Mouse (Mus musculus): ENCODE results near the gene Tnrc6b.
"Not testable (repeated sequence)": the region's sequence is repeated elsewhere in the genome, so short reads cannot be mapped to it uniquely, and the experiment has no call there.

Tnrc6b gene

DNA sequence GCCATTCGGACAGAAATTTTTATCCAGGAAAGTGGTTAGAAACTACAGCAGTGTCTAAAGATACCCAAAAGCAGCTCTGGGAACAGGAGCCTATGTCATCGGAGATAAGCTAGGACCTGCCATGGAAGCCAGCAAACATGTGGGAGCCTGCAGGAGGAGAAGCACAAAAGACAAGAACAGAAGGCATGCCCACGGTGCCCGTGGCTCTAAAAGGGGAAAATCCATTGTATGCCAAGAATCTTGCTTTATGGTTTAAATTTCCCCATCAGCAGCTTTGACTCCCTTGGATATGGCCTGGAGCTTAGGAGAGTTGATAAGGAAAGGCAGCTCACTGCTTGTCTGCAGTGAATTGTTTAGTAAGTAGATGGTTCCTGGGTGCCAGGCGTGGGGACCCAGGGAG, 8.2 kb upstream of the Tnrc6b start:
- DNase-seq: peak in 1 of 2 experiments; percentile 3

DNA sequence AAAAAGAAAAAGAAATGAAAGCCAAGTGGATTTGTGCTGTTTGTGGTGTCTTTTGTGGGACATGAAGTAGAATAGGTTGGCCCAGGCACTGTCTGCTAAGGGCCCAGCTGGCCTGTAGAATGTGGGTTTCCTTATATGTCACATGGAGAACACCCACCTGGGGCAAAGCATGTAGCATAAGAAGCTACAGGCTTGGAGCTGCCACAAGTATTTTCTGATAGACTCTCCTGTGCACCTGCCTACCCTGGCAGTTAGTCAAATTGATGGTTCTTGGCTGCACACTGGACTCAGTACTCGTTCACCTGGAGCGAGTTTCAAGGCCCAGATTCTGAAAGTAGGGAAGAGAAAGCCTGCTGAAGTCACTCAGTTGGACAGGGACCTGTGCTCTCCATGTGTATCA, 7.6 kb upstream of the Tnrc6b start:
- peak; percentile 33 to 52 for DNase-seq

DNA sequence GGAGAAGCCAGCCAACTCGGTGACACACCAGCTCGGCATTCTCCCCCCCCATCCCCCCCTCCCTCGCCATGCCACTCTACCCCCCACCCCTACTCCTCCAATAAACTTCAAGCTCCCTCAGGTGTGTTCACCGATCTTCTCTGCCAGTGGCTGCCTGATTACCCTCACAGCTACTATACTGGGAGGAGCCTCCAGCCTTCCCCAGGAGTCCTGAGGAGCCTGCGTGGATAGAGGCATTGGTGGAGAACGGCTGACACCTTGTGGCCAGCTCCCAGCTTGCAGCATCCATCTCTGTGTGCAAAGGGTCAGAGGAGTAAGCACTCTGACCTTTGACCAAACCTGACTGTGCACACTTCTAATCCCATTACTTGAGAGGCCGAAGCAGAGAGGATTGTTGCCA, 6.8 kb upstream of the Tnrc6b start:
- peak; percentile 91 to 92 for DNase-seq

DNA sequence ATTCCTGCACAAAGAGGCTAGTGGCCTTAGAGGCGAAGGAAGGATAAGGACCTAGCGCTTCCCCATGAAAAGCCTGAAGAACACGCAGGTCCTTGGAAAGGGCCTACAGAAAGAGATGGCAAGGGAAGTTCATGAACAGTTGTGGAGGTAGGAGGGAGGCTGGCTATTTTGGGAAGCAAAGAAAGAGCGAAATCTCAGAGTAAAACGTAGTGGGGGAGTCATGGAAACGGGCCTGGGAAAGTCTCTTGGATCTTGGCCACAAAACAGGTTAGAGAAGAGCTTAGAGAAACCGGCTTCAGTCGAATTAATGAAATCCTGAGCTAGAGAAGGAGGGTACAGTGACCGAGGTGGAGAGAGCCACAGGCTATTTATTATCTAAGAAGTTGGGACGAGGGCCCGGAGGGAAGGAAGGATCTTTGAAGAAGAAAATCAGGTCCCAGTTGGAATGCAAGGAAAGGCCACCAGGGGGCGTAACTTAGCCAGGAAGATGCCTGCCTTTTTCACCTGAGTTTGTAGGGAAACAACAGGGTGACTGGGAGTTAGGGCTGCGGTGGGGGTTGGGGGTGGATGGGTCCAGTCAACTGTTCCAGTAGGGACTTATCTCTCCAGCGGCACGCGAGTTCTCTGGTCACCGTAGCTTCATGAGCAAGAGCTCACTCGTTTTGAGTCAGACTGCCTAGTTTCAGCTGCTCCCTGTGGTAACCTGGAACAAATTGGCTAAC, 5.1 kb upstream of the Tnrc6b start:
- DNase-seq: peak; percentile 92 to 95

DNA sequence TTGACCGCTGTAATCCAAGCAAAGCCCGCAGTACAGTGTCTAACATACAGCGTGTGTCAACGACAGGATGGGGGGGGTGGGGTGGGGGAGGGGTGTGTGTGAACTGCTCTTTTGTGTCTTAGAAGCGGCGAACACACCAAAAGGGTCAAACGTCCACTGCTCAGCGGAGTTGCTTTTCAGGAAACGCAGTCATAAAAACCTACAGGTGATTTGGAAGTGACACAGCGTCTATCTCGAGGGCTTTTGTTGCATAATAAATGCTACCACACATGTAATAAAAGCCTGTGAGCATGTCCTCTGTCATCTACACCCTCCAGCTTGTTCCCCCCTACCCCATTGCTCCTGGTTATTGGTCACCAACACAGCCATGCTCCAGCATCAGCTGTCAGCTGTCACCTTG, 4.5 kb upstream of the Tnrc6b start:
- peak in 1 of 2 experiments; percentile 7 for DNase-seq

DNA sequence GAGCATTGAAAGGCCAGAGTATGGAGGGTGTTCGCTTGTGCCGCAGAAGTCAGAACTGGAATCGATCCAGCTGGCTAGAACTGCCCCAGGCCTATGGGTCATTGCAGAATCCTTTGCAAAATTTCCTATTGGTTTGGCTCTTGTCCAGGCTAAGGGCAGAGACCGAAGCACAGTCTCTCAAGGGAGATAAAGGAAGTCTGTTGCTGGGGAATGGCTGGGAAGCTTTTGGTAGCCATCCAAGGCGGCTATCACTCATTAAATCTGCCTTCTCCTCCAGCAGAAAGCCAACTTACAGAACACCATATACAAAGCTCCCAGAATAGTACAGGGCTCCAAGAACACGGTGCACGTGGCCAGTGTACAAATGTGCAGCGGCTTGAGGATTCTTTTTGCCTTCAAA, 4.0 kb upstream of the Tnrc6b start:
- peak; percentile 74 for DNase-seq

DNA sequence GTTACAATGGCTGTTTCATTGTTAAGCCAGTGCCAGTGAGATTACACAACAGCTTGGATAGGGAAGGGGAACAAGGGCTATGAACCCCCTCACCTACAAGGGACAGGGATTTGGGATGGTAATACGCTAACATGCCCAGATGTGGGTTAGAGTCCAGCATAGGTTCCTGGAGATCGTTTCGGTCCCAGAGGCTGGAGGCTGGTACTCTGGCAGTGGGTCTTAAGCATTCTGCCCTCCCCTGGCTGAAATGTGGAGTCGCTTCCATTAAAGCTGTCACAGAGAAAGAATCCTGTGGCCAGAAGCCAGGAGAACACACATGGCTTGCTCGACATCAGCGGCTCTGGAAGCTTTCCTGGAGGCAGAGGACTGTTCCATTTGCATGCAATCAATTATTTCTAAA, 1.5 kb upstream of the Tnrc6b start:
- DNase-seq: peak; percentile 84 to 90

DNA sequence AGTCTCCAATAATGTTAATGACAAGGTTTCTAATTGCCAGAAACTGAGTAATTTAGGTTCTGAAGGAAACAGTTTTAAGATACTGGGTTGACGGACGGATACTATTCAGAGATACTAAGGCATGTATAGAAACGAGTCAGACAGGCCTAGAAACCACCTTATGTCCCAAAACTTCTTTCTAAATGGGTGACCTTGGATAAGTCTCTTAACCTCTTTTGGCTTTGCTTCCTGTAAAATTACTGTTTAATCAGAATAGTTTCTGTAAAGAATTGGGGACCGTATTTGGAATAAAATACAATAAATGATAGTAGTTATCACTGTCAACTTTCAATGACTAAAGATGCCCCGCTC, 881 bp upstream of the Tnrc6b start:
- no peak for DNase-seq

DNA sequence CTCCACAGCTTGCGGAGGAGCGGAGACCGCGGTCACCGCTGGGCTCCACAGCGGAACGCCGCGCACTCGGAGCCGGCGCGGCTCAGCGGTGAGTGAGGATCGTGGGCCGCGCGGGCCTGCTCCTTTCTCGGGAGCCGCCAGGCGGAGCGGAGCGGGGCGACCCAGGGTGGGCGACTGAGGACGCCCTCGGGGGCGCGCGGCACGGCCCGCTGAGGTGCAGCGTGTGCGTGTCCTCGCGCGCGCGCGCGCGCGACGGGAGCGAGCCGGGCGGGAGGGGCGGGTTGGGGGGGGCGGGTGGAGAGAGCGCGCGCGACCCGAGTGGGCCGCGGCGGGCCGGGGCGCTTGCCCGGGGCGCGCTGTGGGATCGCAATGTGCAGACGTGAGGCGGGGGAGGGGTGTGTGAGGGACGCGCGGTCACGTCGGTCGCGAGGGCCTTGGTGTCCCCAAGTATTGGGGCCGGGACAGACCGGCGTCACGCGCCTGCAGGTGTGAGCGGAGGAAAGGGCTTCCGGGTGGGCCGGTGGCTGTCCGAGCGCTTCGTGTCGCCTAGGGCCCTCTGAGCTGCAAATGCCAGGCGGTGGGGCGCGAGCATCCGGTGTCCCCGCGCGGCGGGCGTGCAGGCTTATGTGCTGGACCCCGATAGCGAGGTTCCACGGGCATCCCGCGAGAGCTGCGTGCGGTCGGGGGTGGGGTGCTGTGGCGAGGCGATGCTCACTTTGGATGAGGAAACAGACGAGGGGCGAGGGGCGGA, 463 bp downstream of the Tnrc6b start:
- peak; percentile 74 to 83 for DNase-seq

DNA sequence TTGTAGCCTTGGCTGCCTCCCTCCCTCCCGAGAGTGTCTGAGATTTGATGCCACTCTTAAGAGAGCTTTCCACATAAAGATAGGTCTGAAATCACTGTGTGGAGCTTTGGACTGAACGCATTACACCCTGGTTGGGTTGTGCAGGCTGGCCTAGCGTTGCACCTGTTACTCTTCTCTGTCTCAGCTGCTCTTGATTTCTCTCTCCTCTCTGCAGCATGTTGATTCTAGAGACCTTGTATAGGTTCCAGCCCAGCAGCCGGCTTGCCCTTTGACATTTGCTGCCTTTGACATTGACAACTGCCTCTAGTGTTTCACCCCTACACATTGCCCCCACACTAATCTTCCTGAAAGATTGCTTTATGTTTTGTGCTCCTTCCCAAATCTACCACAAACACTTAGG, 3.2 kb downstream of the Tnrc6b start:
- no peak for DNase-seq

DNA sequence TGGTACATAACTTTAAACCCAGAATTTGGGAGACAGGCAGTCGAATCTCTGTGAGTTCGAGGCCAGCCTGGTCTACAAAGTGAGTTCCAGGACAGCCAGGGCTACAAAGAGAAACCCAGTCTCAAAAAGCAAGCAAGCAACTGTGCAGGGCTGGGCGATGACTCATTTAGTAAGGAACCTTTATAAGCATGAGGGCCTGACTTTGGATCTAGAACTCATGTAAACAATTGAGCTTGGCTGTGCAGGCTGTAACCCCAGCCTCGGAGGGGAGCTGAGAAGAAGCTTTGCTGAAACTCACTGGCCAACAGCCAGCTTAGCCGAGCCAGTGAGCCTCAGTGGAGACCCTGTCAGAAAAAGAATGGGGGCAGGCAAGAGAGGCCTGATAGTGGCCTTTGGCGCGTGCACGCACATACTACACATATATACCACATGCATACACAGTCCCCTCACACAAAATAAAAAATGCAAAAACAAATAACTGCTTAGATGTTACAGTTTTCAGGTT, 5.6 kb downstream of the Tnrc6b start:
- DNase-seq: peak in 1 of 2 experiments; percentile 16

DNA sequence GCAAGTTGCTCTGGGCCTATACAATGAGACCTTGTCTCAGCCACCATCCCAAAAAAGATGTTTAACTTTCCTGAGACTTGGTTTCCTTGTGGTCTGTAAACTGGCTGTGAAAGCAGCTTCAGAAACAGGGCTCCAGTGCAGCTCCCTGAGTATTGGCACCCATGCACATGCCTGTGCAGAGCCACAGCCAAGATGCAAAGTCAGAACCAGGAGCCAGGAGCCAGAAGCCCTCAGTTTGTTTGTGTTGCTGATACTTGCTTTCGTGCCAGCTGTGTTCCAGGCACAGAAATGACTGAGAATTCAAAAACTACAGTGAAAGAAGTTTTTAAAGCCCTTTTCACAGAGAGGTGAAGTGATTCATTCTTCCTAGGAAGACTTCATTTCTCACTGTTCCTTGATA, 6.3 kb downstream of the Tnrc6b start:
- no peak for DNase-seq

DNA sequence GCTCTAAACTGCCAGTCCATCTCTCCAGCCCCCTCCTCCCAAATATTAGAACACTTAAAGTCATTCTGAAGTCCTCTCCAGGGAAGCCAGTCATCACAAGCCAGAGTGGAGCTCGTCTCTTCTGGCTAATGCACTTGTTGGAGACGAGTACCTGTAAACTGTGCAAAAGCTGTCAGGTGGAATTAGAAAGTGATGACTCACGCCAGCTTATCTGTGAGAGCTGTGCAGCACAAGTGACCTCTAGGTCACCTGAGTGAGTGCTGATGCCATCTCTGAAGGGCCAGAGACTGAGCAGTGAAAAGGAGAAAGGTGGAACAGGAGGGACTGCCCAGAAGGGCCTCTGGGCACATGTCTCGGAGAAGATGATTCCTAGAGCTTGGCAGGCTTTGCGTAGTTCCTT, 9.1 kb downstream of the Tnrc6b start:
- DNase-seq: no peak

DNA sequence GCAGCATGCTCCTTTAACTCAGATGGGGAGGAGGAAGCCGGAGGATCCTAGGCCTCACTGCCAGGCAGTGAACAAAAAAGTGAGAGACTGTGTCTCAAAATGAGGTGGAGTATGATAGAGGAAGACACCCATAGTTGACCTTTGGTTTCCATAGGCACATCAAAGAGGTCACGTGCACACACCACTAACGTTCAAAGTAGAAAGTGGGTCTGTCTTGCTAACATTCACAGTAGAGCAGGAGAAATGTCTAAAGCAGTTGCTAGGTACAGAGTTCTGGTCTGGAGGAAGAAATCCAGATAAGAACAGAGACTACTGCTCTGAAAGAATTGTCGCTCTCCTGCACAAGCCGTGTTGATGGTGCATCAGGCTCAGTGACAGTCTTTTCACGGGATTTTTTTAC, 10.7 kb downstream of the Tnrc6b start:
- no peak for DNase-seq

DNA sequence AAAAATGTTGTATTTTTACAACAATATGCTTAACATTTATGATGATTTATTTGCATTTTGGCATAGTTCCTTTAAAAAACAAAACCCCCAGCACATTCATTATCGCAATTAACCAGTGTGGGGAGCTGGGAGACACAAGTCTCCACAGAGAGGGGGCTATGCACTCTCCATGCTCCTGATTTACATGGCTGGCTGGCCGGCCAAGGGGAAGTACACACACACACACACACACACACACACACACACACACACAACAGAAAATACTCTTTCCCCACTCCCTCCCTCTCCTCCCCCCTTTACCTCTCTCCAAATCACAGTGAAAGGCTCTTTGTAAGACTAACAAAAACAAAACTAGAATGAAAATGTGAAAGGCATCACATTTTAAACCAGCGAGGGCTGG, 11.3 kb downstream of the Tnrc6b start:
- DNase-seq: no peak

DNA sequence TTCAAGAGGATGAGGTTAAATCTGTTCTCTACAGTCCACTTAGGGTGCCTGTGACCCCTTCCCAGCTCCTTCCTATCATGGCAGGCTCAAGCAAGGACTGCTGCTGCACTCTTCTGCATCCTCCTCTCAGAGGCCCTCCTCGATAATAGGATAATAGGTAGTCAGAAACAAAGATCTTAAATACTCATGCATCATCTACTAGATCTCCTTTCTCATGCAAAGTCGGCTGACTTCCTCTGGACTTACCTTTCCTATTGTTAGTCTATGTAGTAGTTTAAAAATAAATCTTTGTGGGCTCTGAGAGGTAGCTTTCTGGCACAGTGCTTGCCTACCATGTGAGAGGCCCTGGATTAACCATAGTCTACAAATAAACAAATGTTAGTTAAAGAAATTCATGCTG, 18.4 kb downstream of the Tnrc6b start:
- DNase-seq: no peak

DNA sequence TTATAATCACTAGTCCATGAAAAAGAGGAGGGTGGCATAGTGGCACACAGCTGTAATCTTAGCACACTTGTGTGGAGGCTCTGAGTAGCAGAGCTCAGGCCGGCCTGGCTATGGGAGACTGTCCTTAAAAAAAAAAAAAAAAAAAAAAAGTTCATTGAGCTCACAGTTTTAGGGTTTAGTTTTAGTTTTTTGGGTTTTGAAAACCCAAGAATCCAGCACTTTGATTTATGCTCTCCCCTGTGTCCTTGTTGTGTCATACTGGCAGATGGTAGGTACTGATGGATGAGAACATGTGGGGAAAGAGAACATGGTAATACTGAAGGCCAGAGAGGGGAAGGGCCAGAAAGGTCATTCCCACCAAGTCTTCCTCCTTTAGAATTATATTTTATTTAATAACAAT, 19.9 kb downstream of the Tnrc6b start:
- no peak for DNase-seq

DNA sequence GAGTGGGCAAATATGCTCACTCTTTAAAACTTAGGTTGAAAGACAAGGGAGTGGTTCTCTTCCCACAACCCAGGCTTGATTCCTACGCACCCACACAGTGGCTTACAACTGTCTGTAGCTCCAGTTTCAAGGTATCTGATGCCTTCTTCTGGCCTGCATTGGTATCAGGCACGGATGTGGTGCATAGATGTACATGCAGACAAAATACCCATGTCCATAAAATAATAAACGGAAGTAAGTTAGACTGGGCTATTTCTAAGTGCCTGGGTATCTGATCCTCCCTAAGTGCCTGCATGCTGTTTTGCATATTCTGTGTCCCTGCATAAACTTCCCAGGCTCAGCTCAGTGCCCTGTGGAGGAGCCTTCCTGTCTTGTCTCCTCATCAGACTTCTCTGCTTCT, 20.4 kb downstream of the Tnrc6b start:
- DNase-seq: no peak

DNA sequence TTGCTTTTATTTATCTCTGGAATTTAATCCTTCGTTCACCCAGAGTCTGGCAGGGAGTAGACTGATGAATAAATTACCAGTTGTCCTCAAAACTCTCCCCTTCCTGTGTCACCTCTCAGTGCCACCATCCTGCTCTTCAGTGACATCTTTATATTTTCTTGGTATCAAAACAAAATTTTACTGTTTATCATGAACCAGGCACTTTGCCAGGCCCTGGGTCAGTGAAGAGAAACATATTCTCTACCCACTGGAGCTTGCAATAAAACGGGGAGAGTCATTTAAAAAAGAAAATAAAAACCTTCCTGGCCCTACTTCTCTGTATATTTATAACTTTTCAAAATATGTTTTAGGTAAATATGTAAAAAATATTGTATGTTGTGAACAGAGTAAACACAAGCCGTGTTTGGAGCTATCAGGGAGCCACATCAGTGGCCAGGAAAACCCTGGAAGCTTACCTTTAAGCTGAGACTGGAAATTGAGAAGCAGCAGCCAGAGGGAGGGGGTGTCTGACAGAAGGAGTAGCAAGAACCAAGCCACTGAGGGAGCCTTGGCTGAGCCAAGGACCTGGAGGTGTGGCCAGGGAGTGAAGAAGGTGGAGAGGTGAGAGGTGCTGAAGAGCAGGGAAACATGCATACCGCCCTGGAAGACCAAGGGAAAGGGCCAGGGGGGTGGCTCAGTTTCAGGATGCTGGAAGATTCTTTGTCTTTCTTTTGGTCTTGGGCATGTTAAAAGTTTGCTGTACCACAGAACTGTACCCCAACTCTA, 21.3 kb downstream of the Tnrc6b start:
- peak; percentile 27 to 30 for DNase-seq

DNA sequence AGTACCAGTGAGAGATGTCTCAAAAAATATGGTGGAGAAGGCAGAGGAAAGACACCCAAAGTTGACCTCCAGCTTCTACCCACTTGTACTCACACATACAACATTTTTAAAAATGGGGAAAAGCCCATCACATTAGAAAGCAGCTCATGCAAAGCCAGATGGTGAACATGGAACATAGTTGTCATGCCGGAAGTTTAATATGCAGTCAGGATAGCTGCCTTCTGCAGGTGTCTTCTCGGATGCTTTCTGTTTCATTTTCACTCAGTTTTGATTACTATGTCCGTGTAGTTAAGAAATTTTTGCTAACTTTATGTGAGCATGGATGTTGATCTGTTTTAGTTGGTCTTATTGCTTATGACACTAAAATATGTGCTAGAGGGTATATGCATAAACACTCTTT, 24.2 kb downstream of the Tnrc6b start:
- no peak for DNase-seq

DNA sequence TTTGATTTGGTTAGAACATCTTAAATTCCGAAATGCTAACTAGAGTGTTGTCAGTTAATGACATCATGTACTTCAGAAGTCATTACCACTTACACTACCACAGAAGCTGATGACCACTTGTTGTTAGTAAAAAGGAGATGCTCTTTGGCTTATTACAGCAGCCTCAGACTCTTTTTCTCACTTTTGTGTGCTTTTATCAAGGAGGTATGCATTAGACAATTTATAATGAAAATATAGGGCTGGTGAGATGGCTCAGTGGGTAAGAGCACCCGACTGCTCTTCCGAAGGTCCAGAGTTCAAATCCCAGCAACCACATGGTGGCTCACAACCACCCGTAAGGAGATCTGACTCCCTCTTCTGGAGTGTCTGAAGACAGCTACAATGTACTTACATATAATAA, 24.6 kb downstream of the Tnrc6b start:
- DNase-seq: not testable (repeated sequence)

DNA sequence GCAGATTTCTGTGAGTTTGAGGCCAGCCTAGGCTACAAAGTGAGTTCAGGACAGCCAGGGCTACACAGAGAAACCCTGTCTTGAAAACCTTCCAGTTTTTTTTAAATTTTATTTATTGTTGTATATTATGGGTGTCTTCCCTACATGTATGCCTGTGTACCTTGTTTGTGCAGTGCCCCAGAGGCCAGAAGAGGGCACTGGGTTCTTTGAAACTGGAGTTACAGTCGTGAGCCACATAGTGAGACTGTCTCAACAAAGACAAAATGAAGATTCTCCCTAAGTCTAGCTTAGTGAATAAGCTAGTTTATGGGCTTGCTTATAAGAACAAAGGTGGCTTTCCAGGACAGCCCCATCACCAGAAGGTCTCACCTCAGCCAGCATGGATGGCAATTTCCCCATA, 25.4 kb downstream of the Tnrc6b start:
- DNase-seq: no peak

DNA sequence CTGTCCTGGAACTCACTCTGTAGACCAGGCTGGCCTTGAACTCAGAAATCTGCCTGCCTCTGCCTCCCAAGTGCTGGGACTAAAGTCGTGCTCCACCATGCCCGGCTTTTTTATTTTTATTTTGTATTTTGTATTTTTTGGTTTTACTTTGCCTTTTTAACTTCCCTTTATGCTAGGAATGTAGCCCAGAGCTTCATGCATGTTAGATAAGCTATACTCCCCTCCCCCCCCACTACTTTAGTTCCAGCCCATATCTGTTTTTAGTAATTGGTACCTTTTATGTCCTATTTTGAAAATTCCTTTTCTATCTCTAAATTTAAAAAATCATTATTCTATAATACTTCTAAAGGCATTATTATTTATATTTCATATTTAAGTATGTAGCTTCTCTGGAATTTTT, 27.1 kb downstream of the Tnrc6b start:
- no peak for DNase-seq

DNA sequence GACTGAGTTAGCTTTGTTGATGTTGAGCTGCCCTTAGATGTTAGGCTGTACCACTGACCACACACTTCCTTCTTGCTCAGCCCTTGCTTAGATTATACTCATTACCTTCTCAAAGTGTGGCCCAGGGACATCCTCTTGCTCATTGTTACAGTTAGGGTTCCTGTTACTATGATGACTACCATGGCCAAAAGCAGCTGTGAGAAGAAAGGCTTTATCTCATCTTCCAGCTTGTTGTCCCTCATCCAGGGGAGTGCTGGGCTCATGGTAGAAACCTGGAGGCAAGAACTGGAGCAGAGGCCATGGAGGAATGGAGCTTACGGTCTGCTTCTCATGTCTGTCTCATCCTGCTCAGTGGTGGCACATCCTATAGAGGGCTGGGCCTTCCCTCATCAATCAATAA, 28.9 kb downstream of the Tnrc6b start:
- no peak for DNase-seq
